Mouse (Mus musculus): ENCODE results near the gene Shisal1. TPM values are rescaled to one million over a fixed set of nuclear protein-coding genes. Genes with fewer than 3 reads are reported as not detected.

The Shisal1 gene
- polyA plus RNA-seq, 1 experiment from 2014 or later: 0.05 TPM

DNA sequence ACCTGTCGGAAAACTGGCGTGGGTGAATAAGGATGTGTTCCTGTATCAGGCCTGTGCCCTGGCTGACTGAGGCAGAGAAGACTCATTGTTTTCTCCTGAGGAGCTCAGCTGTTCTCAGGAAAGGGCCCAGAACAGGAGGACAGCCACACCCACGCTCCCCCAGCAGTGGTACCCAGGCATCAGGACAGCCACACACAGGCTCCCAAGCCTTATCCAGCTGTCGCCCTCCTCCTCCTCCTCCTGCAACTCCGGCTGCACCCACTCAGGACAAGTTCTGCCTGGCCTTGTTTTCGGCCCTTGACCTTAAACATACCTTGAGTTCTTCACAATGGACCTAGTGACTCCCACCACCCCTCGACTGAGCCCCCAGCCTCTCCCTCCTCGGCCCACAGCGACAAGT lies 68.2 kb downstream of the Shisal1 start:
- Histone ChIP-seq H3K9ac (replicated peaks) (no peak overlapping the region), H3K9me3 (ENCODE audit: low read length) (peaks cover 6% of the 10 kb centered on the region; the same call in 1 of the 2 replicates), H3K36me3 (replicated peaks; ENCODE audit: insufficient read depth, low read length) (no peaks in the 10 kb centered on the region), H3K27me3 (ENCODE audit: insufficient read depth, low read length) (no peaks in the 10 kb centered on the region), H3K4me3 (ENCODE audit: low read depth, low read length) (no peak overlapping the region), H3K4me1 (ENCODE audit: insufficient read depth) (no peaks in the 10 kb centered on the region), H3K27ac (ENCODE audit: low read depth) (no peak overlapping the region), H3K4me2 (ENCODE audit: low read depth, low read length) (no peak overlapping the region)
- 77% methylated on average over 9 of the region's 9 CpGs for whole genome bisulfite sequencing (ENCODE audit: insufficient replicate concordance)
- DNase-seq: no peak
- no peak for ATAC-seq
- TF ChIP-seq EP300 (IDR thresholded peaks at IDR 0.05; ENCODE audit: low read depth) (no peak), CTCF (IDR thresholded peaks at IDR 0.05; ENCODE audit: low read depth) (no peak)

- DNase-seq (no peak), ATAC-seq (no peak)
- Histone ChIP-seq H3K36me3 (replicated peaks; ENCODE audit: insufficient read depth, low read length) (no peaks in the 10 kb centered on the region), H3K4me1 (ENCODE audit: insufficient read depth) (no peaks in the 10 kb centered on the region), H3K9ac (replicated peaks) (no peak overlapping the region), H3K27me3 (ENCODE audit: insufficient read depth, low read length) (no peaks in the 10 kb centered on the region), H3K4me2 (ENCODE audit: low read depth, low read length) (no peak overlapping the region), H3K4me3 (ENCODE audit: low read depth, low read length) (no peak overlapping the region), H3K9me3 (ENCODE audit: low read length) (peaks cover 6% of the 10 kb centered on the region; the same call in 1 of the 2 replicates), H3K27ac (ENCODE audit: low read depth) (no peak overlapping the region)
- TF ChIP-seq EP300 (IDR thresholded peaks at IDR 0.05; ENCODE audit: low read depth): no peak
- TF ChIP-seq CTCF (IDR thresholded peaks at IDR 0.05; ENCODE audit: low read depth): no peak
- 63% methylated on average over 5 of the region's 5 CpGs for WGBS (ENCODE audit: insufficient replicate concordance)
These were observed 74.1 kb downstream of the Shisal1 start for GRCm38 (mm10) chr15:84372801-84373200.

DNA sequence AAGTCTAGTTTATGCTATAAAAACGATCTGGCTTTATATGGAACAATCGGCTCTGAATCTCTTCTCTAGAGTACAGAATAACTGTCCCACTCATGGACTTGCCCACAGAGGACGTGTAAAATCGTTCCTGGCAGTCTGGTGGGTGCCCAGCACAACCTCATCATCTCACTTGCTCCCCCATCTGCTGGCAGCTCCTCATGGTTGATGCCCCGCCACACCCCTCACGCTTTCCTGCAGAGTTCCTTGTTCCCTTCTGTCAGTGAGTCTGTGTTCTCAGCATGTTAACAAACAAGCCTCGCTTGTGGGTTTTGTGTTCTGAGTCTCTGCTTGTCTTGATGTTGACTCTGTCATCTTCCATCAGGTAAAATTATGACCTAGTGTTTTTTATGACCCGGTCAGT lies 79.5 kb downstream of the Shisal1 start:
- WGBS (ENCODE audit: insufficient replicate concordance): 62% methylated on average over 8 of the region's 8 CpGs
- Histone ChIP-seq H3K9ac (replicated peaks) (no peak overlapping the region), H3K4me2 (ENCODE audit: low read depth, low read length) (no peak overlapping the region), H3K27ac (ENCODE audit: low read depth) (no peak overlapping the region), H3K9me3 (ENCODE audit: low read length) (no peaks in the 10 kb centered on the region), H3K4me3 (ENCODE audit: low read depth, low read length) (no peak overlapping the region), H3K4me1 (ENCODE audit: insufficient read depth) (no peaks in the 10 kb centered on the region), H3K36me3 (replicated peaks; ENCODE audit: insufficient read depth, low read length) (no peaks in the 10 kb centered on the region), H3K27me3 (ENCODE audit: insufficient read depth, low read length) (no peaks in the 10 kb centered on the region)
- ATAC-seq (no peak), DNase-seq (no peak)
- TF ChIP-seq EP300 (IDR thresholded peaks at IDR 0.05; ENCODE audit: low read depth) (no peak), CTCF (IDR thresholded peaks at IDR 0.05; ENCODE audit: low read depth) (no peak)

- no peak overlapping the region for H3K27ac ChIP-seq (ENCODE audit: low read depth)
- DNase-seq (no peak), ATAC-seq (no peak)
- TF ChIP-seq CTCF (IDR thresholded peaks at IDR 0.05; ENCODE audit: low read depth) (no peak), EP300 (IDR thresholded peaks at IDR 0.05; ENCODE audit: low read depth) (no peak)
- no peak overlapping the region for H3K4me2 ChIP-seq (ENCODE audit: low read depth, low read length)
- peaks cover 3% of the 10 kb centered on the region for H3K9me3 ChIP-seq (ENCODE audit: low read length)
- no peak overlapping the region for H3K9ac ChIP-seq (replicated peaks)
- no peaks in the 10 kb centered on the region for H3K36me3 ChIP-seq (replicated peaks; ENCODE audit: insufficient read depth, low read length)
- no peak overlapping the region for H3K4me3 ChIP-seq (ENCODE audit: low read depth, low read length)
- WGBS (ENCODE audit: insufficient replicate concordance): 73% methylated on average over 10 of the region's 10 CpGs
- H3K27me3 ChIP-seq (ENCODE audit: insufficient read depth, low read length): no peaks in the 10 kb centered on the region
- no peaks in the 10 kb centered on the region for H3K4me1 ChIP-seq (ENCODE audit: insufficient read depth)
These were observed 80.3 kb downstream of the Shisal1 start for GRCm38 (mm10) chr15:84366574-84366989.

DNA sequence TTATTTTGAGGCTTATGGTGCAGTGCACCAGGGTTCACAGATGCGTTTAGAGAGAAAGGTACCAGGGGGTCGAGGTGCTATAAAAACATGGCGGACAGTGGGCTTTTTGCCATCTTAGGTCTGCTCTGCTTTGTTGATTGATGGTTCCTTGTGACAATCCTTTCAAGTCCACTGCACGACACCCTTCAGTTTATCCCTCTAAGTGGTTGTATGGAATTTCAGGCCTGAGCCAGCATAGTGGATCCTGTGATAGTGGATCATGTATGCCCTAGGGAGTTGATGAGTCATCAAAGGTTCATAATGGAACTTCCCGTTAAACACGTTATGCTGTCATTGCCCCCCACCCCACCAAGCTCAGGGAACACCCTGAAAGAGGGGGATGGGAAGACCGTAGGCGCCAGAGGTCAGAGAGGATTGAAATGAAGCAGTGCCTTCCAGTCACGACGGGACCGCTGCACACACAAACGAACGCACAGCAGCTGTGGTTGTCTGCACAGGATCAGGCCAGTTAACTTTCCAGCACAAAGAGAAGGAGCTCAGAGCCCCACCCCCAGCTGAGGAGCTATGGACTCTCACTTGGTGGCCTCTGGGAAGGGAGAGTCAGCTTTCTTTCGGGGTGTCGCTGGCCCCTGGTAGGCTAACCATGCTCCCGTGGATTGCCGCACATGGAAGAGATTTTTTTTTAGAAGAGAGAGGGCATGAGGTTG lies 81.1 kb downstream of the Shisal1 start:
- ATAC-seq (no peak), DNase-seq (no peak)

GRCm38 (mm10) chr15:84364746-84365145 lies 82.2 kb downstream of the Shisal1 start:
- WGBS (ENCODE audit: insufficient replicate concordance): 75% methylated on average over 3 of the region's 3 CpGs
- TF ChIP-seq CTCF (IDR thresholded peaks at IDR 0.05; ENCODE audit: low read depth) (no peak), EP300 (IDR thresholded peaks at IDR 0.05; ENCODE audit: low read depth) (no peak)
- H3K4me1 ChIP-seq (ENCODE audit: insufficient read depth): no peaks in the 10 kb centered on the region
- no peak overlapping the region for H3K4me3 ChIP-seq (ENCODE audit: low read depth, low read length)
- no peak for DNase-seq
- H3K27me3 ChIP-seq (ENCODE audit: insufficient read depth, low read length): no peaks in the 10 kb centered on the region
- H3K4me2 ChIP-seq (ENCODE audit: low read depth, low read length): no peak overlapping the region
- no peak overlapping the region for H3K27ac ChIP-seq (ENCODE audit: low read depth)
- peaks cover 3% of the 10 kb centered on the region for H3K9me3 ChIP-seq (ENCODE audit: low read length)
- H3K36me3 ChIP-seq (replicated peaks; ENCODE audit: insufficient read depth, low read length): no peaks in the 10 kb centered on the region
- H3K9ac ChIP-seq (replicated peaks): no peak overlapping the region
- no peak for ATAC-seq

More for the DNA sequence above, 81.1 kb downstream of the Shisal1 start:
- WGBS (ENCODE audit: insufficient replicate concordance): 80% methylated on average over 17 of the region's 17 CpGs
- Histone ChIP-seq H3K27ac (ENCODE audit: low read depth) (no peak overlapping the region), H3K4me2 (ENCODE audit: low read depth, low read length) (no peak overlapping the region), H3K4me3 (ENCODE audit: low read depth, low read length) (no peak overlapping the region), H3K4me1 (ENCODE audit: insufficient read depth) (no peaks in the 10 kb centered on the region), H3K9me3 (ENCODE audit: low read length) (peaks cover 3% of the 10 kb centered on the region), H3K36me3 (replicated peaks; ENCODE audit: insufficient read depth, low read length) (no peaks in the 10 kb centered on the region), H3K27me3 (ENCODE audit: insufficient read depth, low read length) (no peaks in the 10 kb centered on the region), H3K9ac (replicated peaks) (no peak overlapping the region)
- TF ChIP-seq EP300 (IDR thresholded peaks at IDR 0.05; ENCODE audit: low read depth) (no peak), CTCF (IDR thresholded peaks at IDR 0.05; ENCODE audit: low read depth) (no peak)
